Mouse (Mus musculus): ENCODE data around the gene Heg1. TPM values are rescaled to one million over a fixed set of nuclear protein-coding genes. Genes with fewer than 3 reads are reported as not detected.
A peak's percentile ranks its signal among the peaks of the same experiment; 100 is the strongest.

Gene Heg1
- polyA plus RNA-seq, 1 experiment from 2014 or later, result 17.9 TPM

DNA sequence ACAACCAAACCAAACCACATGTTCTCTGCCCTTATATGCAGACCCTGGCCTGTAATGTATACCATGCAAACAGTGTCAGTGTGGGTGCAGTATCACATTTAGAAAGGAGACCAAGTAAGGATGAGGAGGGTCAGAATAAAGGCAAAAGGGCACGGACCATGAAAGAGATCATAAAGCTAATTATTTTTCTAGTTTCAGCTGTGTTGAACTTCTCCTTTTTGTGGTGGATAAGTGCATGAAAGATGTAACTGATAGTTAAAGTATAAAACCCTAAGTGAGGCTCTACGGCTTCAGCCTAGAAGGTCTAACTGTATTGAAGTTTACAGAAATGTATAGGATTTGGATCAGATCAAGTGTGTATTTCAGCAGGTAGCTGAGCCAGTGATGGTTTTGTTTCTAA, 63.8 kb downstream of the Heg1 start:
- no peak overlapping the region for H3K27ac ChIP-seq
- ATAC-seq (ENCODE audit: insufficient number of reproducible peaks, insufficient read depth, low FRiP score, low TSS enrichment), result no peak
- no peaks in the 10 kb centered on the region for H3K9me3 ChIP-seq
- no peak overlapping the region for H3K4me2 ChIP-seq (replicated peaks)
- no peaks in the 10 kb centered on the region for H3K27me3 ChIP-seq
- 59% methylated on average over 2 of the region's 2 CpGs for WGBS
- H3K4me3 ChIP-seq, result no peak overlapping the region
- no peaks in the 10 kb centered on the region for H3K4me1 ChIP-seq
- H3K36me3 ChIP-seq, result peaks cover 4% of the 10 kb centered on the region; the same call in 1 of the 2 replicates
- no peak overlapping the region for H3K9ac ChIP-seq

- H3K4me2 ChIP-seq (replicated peaks), result peak overlapping the region; percentile 19
- no peak overlapping the region for H3K4me3 ChIP-seq
- ATAC-seq (ENCODE audit: insufficient number of reproducible peaks, insufficient read depth, low FRiP score, low TSS enrichment), result no peak
- H3K36me3 ChIP-seq, result peaks cover 15% of the 10 kb centered on the region
- WGBS, result 35% methylated on average over 13 of the region's 13 CpGs
- H3K9me3 ChIP-seq, result no peaks in the 10 kb centered on the region
- no peak overlapping the region for H3K9ac ChIP-seq
- no peaks in the 10 kb centered on the region for H3K4me1 ChIP-seq
- H3K27me3 ChIP-seq, result no peaks in the 10 kb centered on the region
- no peak overlapping the region for H3K27ac ChIP-seq
Observed at GRCm38 (mm10) chr16:33751152-33751551, 67.0 kb downstream of the Heg1 start.

GRCm38 (mm10) chr16:33751590-33751989, 67.4 kb downstream of the Heg1 start:
- Histone ChIP-seq H3K4me2 (replicated peaks) (peak overlapping the region; percentile 19; the same call in 1 of the 2 replicates), H3K9ac (no peak overlapping the region), H3K9me3 (no peaks in the 10 kb centered on the region), H3K4me1 (no peaks in the 10 kb centered on the region), H3K4me3 (no peak overlapping the region), H3K36me3 (peaks cover 18% of the 10 kb centered on the region), H3K27ac (no peak overlapping the region), H3K27me3 (no peaks in the 10 kb centered on the region)
- 63% methylated on average over 12 of the region's 12 CpGs for WGBS
- ATAC-seq (ENCODE audit: insufficient number of reproducible peaks, insufficient read depth, low FRiP score, low TSS enrichment), result 0 out of 2 replicates have a peak, but pooled peaks have one; percentile 35

DNA sequence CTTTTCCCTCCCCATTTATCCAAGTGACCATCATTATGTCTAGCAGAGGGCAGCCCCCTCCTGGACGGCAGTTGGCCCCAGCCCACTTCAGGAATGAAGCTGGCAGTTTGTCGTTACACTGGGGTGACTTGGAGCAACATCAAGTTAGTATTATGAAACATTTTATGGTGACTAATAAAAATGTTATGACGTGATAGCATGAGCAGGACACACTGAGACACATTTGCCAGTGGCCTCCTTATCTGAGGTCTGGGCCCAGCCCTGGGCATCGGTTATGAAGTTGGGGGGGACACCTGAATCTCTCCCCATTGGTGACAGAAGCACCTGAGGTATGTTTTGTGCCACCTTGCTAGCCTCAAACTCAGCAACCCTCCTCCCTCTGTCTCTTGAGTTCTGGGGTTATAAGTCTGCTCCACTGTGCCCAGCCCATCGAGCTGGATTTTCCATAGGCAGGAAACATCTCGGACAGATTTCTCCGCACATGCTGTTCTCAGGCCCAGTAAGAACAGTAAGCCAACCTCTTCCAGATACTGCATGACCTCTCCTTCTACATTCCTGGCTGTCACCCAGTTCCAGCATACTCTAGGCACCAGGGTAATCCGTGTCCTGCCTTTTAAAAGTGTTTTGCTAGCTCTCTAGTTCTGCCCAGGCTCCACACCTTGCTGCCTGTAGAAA, 68.9 kb downstream of the Heg1 start:
- Histone ChIP-seq H3K9me3 (no peaks in the 10 kb centered on the region), H3K4me2 (replicated peaks) (no peak overlapping the region), H3K27me3 (no peaks in the 10 kb centered on the region), H3K36me3 (peaks cover 18% of the 10 kb centered on the region), H3K4me1 (no peaks in the 10 kb centered on the region), H3K27ac (no peak overlapping the region), H3K9ac (no peak overlapping the region), H3K4me3 (no peak overlapping the region)
- WGBS, result 83% methylated on average over 8 of the region's 8 CpGs
- ATAC-seq (ENCODE audit: insufficient number of reproducible peaks, insufficient read depth, low FRiP score, low TSS enrichment), result no peak

DNA sequence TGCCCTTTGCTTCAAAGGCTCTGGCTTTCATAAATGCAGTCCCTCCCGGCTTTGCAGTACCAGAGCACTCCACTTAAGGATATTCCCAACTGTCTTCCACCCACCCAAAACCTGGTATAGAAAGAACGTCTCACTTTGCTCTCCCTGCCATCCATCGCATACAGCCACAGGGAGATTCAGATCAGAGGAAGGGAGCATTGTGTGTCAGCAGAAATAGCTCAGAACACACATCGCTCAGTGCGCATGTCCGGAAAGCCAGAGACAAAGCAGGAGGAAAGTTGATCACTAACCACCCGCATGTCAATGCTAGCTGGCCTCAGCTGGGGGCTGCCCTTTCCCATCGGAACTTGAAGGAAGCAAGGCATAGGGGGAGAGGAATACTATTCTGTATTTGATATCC, 71.1 kb downstream of the Heg1 start:
- H3K4me3 ChIP-seq, result no peak overlapping the region
- H3K27me3 ChIP-seq, result no peaks in the 10 kb centered on the region
- H3K9me3 ChIP-seq, result no peaks in the 10 kb centered on the region
- 79% methylated on average over 8 of the region's 8 CpGs for WGBS
- no peak overlapping the region for H3K4me2 ChIP-seq (replicated peaks)
- H3K27ac ChIP-seq, result no peak overlapping the region
- H3K4me1 ChIP-seq, result no peaks in the 10 kb centered on the region
- ATAC-seq (ENCODE audit: insufficient number of reproducible peaks, insufficient read depth, low FRiP score, low TSS enrichment), result no peak
- no peak overlapping the region for H3K9ac ChIP-seq
- peaks cover 23% of the 10 kb centered on the region for H3K36me3 ChIP-seq

DNA sequence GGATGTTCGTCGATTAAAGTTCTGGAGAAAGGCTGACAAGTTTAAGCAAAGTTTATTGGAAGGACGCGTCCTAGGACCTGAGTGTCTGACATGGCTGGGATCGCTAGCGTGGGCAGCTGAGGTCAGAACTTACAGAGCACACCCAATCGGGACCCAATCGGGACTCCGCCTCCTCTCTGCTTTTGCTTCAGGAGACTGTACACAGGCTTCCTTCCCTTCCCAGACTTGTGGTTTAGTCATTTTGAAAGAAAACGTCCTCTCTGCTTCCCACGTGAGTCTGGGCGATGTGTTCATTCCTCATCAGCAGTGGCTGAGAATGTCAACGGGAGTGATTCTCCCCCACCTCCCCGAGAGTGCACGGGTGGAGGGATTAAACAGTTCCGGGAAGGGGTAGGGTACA, 71.8 kb downstream of the Heg1 start:
- no peak overlapping the region for H3K4me3 ChIP-seq
- 53% methylated on average over 16 of the region's 16 CpGs for WGBS
- no peak overlapping the region for H3K27ac ChIP-seq
- ATAC-seq (ENCODE audit: insufficient number of reproducible peaks, insufficient read depth, low FRiP score, low TSS enrichment), result no peak
- H3K4me1 ChIP-seq, result peaks cover 1% of the 10 kb centered on the region; the same call in 1 of the 2 replicates
- no peaks in the 10 kb centered on the region for H3K9me3 ChIP-seq
- no peaks in the 10 kb centered on the region for H3K27me3 ChIP-seq
- no peak overlapping the region for H3K9ac ChIP-seq
- peaks cover 23% of the 10 kb centered on the region for H3K36me3 ChIP-seq
- no peak overlapping the region for H3K4me2 ChIP-seq (replicated peaks)

- no peak overlapping the region for H3K4me2 ChIP-seq (replicated peaks)
- H3K27me3 ChIP-seq, result no peaks in the 10 kb centered on the region
Observed at GRCm38 (mm10) chr16:33756396-33756795, 72.2 kb downstream of the Heg1 start.

GRCm38 (mm10) chr16:33759207-33759606, 75.0 kb downstream of the Heg1 start:
- WGBS, result 93% methylated on average over 7 of the region's 7 CpGs
- ATAC-seq (ENCODE audit: insufficient number of reproducible peaks, insufficient read depth, low FRiP score, low TSS enrichment), result no peak

More at GRCm38 (mm10) chr16:33756396-33756795, 72.2 kb downstream of the Heg1 start:
- peaks cover 23% of the 10 kb centered on the region for H3K36me3 ChIP-seq
- no peak for ATAC-seq (ENCODE audit: insufficient number of reproducible peaks, insufficient read depth, low FRiP score, low TSS enrichment)
- WGBS, result 51% methylated on average over 6 of the region's 6 CpGs
- H3K27ac ChIP-seq, result no peak overlapping the region
- H3K4me3 ChIP-seq, result no peak overlapping the region
- peaks cover 3% of the 10 kb centered on the region; the same call in 1 of the 2 replicates for H3K4me1 ChIP-seq
- H3K9ac ChIP-seq, result no peak overlapping the region
- no peaks in the 10 kb centered on the region for H3K9me3 ChIP-seq

GRCm38 (mm10) chr16:33760542-33760941, 76.4 kb downstream of the Heg1 start:
- 33% methylated on average over 5 of the region's 5 CpGs for WGBS
- H3K4me1 ChIP-seq, result peaks cover 3% of the 10 kb centered on the region; the same call in 1 of the 2 replicates
- H3K36me3 ChIP-seq, result peaks cover 12% of the 10 kb centered on the region
- H3K9me3 ChIP-seq, result no peaks in the 10 kb centered on the region
- H3K27ac ChIP-seq, result no peak overlapping the region
- H3K4me3 ChIP-seq, result no peak overlapping the region
- no peak for ATAC-seq (ENCODE audit: insufficient number of reproducible peaks, insufficient read depth, low FRiP score, low TSS enrichment)
- no peaks in the 10 kb centered on the region for H3K27me3 ChIP-seq
- H3K4me2 ChIP-seq (replicated peaks), result no peak overlapping the region
- H3K9ac ChIP-seq, result no peak overlapping the region

More at GRCm38 (mm10) chr16:33759207-33759606, 75.0 kb downstream of the Heg1 start:
- Histone ChIP-seq H3K9ac (no peak overlapping the region), H3K36me3 (peaks cover 16% of the 10 kb centered on the region), H3K4me2 (replicated peaks) (no peak overlapping the region), H3K27ac (no peak overlapping the region), H3K4me1 (peaks cover 3% of the 10 kb centered on the region; the same call in 1 of the 2 replicates), H3K27me3 (no peaks in the 10 kb centered on the region), H3K9me3 (no peaks in the 10 kb centered on the region), H3K4me3 (no peak overlapping the region)

- 63% methylated on average over 11 of the region's 11 CpGs for WGBS
- Histone ChIP-seq H3K4me2 (replicated peaks) (no peak overlapping the region), H3K27me3 (no peaks in the 10 kb centered on the region), H3K9ac (no peak overlapping the region), H3K9me3 (no peaks in the 10 kb centered on the region), H3K27ac (no peak overlapping the region), H3K4me3 (no peak overlapping the region), H3K36me3 (peaks cover 10% of the 10 kb centered on the region), H3K4me1 (peaks cover 3% of the 10 kb centered on the region; the same call in 1 of the 2 replicates)
- no peak for ATAC-seq (ENCODE audit: insufficient number of reproducible peaks, insufficient read depth, low FRiP score, low TSS enrichment)
Observed at GRCm38 (mm10) chr16:33760996-33761395, 76.8 kb downstream of the Heg1 start.

DNA sequence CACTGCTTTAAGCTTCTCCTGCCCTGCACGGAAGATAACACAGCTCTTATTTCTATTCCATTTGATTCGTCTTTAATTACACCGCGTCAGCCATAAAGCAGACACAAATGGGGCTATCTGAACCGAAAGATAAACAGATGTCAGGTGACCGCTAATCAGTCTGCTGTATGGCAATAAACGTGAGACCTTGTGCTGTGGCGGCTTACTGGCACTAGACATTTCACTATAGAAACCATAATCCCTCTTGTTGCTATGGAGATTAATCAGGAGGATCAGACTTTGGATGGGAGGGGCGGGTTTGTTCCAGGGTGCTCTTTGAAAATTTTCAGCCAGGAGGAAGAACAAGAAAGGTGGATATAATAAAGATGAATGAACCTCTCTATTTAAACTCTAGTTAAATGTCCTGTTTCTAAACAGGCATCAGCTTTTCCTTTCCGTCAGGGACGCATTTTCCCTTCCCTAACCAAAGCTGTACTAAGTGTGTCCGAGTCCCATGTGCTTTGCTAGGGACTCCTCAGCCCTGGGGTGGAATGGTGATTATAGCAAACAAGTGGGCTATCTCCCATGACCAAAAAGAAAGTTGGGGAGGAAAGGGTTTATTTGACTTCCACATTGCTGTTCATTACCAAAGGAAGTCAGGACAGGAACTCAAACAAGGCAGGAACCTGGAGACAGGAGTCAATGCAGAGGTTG, 80.5 kb downstream of the Heg1 start:
- WGBS, result 54% methylated on average over 12 of the region's 12 CpGs
- Histone ChIP-seq H3K27me3 (no peaks in the 10 kb centered on the region), H3K4me2 (replicated peaks) (no peak overlapping the region), H3K9me3 (no peaks in the 10 kb centered on the region), H3K4me1 (peaks cover 3% of the 10 kb centered on the region; the same call in 1 of the 2 replicates), H3K9ac (no peak overlapping the region), H3K27ac (peak overlapping the region; percentile 41; the same call in 1 of the 2 replicates), H3K36me3 (peaks cover 3% of the 10 kb centered on the region; the same call in 1 of the 2 replicates), H3K4me3 (no peak overlapping the region)
- ATAC-seq (ENCODE audit: insufficient number of reproducible peaks, insufficient read depth, low FRiP score, low TSS enrichment), result 0 out of 2 replicates have a peak, but pooled peaks have one; percentile 44

DNA sequence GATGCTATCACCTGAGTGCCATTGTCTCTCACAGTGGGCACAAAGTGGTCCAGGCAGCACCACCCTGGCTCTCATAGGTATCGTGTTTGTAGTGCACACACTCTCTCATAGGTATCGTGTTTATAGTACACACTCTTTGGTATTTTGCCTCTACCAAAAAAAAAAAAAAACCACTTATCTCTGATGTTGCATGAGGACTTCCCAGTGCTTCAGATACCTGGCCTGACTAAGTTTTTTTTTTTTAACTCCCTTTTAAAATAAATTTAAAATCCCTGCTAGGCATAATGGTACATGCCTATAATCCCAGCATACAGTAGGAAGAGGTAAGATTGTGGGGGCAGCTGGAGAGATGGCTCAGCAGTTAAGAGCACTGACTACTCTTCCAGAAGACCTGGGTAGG, 81.3 kb downstream of the Heg1 start:
- H3K27me3 ChIP-seq, result no peaks in the 10 kb centered on the region
- WGBS, result 93% methylated on average over 2 of the region's 2 CpGs
- H3K4me2 ChIP-seq (replicated peaks), result no peak overlapping the region
- peaks cover 3% of the 10 kb centered on the region; the same call in 1 of the 2 replicates for H3K36me3 ChIP-seq
- no peak overlapping the region for H3K27ac ChIP-seq
- no peak overlapping the region for H3K9ac ChIP-seq
- no peak for ATAC-seq (ENCODE audit: insufficient number of reproducible peaks, insufficient read depth, low FRiP score, low TSS enrichment)
- H3K4me1 ChIP-seq, result peaks cover 3% of the 10 kb centered on the region; the same call in 1 of the 2 replicates
- no peaks in the 10 kb centered on the region for H3K9me3 ChIP-seq
- no peak overlapping the region for H3K4me3 ChIP-seq
